Mouse (Mus musculus) stomach, postnatal 0 days (tissue): ENCODE data around the gene Pdf.
"Not testable (repeated sequence)": the region's sequence is repeated elsewhere in the genome, so short reads cannot be mapped to it uniquely, and the experiment has no call there.

Source experiments
- CTCF ChIP-seq: IDR thresholded peaks from 2 replicates; pipeline ENCODE4 v1.5.1; 2016; ENCODE audit warnings: antibody characterized with exemption, low read depth, mild to moderate bottlenecking, moderate library complexity
- EP300 ChIP-seq: optimal IDR thresholded peaks from 2 replicates; pipeline ENCODE3; 2016; ENCODE audit warnings: antibody characterized with exemption

DNA sequence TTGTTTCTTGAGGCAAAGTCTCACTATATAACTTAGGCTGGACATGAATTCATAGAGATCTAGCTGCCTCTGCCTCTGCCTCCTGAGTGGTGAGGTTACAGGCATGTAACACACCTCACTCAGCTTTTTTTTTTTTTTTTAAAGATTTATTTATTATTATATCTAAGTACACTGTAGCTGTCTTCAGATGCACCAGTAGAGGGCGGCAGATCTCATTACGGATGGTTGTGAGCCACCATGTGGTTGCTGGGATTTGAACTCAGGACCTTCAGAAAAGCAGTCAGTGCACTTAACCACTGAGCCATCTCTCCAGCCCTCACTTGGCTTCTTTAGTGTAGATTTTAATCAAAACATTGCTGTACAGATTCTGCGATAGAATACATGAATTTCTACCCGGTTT lies 52.1 kb downstream of the Pdf start:
- TF ChIP-seq CTCF = peak; percentile 47
- TF ChIP-seq EP300 = not testable (repeated sequence)
